Mouse (Mus musculus) CD4-positive, CD25-positive, alpha-beta regulatory T cell, adult 4 months (primary cell): ENCODE data around the gene Aqp1. TPM values are rescaled to one million over a fixed set of nuclear protein-coding genes. Genes with fewer than 3 reads are reported as not detected.

Source experiments
- polyA plus RNA-seq, 2 experiments: library from polyadenylated mRNA; unstranded; fragments of 100-300 nt; shearing (Covaris generic); gene quantifications; one replicate each; pipeline ENCODE4 v1.2.1; 2017

Aqp1 gene
- polyA plus RNA-seq, 2 experiments from 2014 or later = not detected

Other genes starting within 250 kb of the Aqp1 start
- gene Crhr2, start 203.4 kb upstream of the Aqp1 start, polyA plus RNA-seq = not detected
- not detected for gene Inmt, start 161.4 kb upstream of the Aqp1 start, polyA plus RNA-seq
- under 1 TPM; 0.08 to 0.66 TPM for gene Mindy4, start 133.0 kb upstream of the Aqp1 start, polyA plus RNA-seq
- not detected for gene Ghrhr, start 39.9 kb downstream of the Aqp1 start, polyA plus RNA-seq
- not detected for gene Adcyap1r1, start 115.5 kb downstream of the Aqp1 start, polyA plus RNA-seq